Mouse (Mus musculus) adrenal gland, postnatal 25 days (tissue): Measurements from ENCODE around the gene Cpvl. TPM values are rescaled to one million over a fixed set of nuclear protein-coding genes. Genes with fewer than 3 reads are reported as not detected.

ENCODE experiments used
- DNase-seq: peaks from one replicate; pipeline ENCODE4 v3.0.0; 2021; ENCODE audit warnings: mixed read lengths
- long read RNA-seq: library from polyadenylated mRNA; stranded (forward); transcript quantifications from one replicate; pipeline ENCODE4 v2.0.0, GENCODE M21; 2021
- total RNA-seq: library from RNA; stranded (reverse); gene quantifications from 2 replicates; pipeline ENCODE4 v1.2.3, GENCODE M21; 2021

Gene Cpvl
- not detected in 2 replicates for total RNA-seq
- long read RNA-seq: 0 reads

- DNase-seq: no peak
These were observed at the start of gene Cpvl for GRCm38 (mm10) chr6:53978571-53978970. Gene Cpvl (minus strand): TSS chr6:53978671.

GRCm38 (mm10) chr6:54023846-54024245, 45.4 kb upstream of the Cpvl start:
- DNase-seq: no peak

- no peak for DNase-seq
These were observed 42.8 kb upstream of the Cpvl start for GRCm38 (mm10) chr6:54021123-54021789.

GRCm38 (mm10) chr6:54018861-54019260, 40.4 kb upstream of the Cpvl start:
- no peak for DNase-seq

GRCm38 (mm10) chr6:54018038-54018437, 39.6 kb upstream of the Cpvl start:
- no peak for DNase-seq

GRCm38 (mm10) chr6:54012163-54012562, 33.7 kb upstream of the Cpvl start:
- no peak for DNase-seq

- no peak for DNase-seq
These were observed 31.9 kb upstream of the Cpvl start for GRCm38 (mm10) chr6:54010362-54010761.

GRCm38 (mm10) chr6:54009293-54009692, 30.8 kb upstream of the Cpvl start:
- DNase-seq: no peak

GRCm38 (mm10) chr6:54008448-54009120, 30.1 kb upstream of the Cpvl start:
- DNase-seq: no peak

GRCm38 (mm10) chr6:54005302-54005701, 26.8 kb upstream of the Cpvl start:
- DNase-seq: no peak

- no peak for DNase-seq
These were observed 17.9 kb upstream of the Cpvl start for GRCm38 (mm10) chr6:53996226-53996955.

GRCm38 (mm10) chr6:53995519-53995918, 17.0 kb upstream of the Cpvl start:
- peak; percentile 11 for DNase-seq

- no peak for DNase-seq
These were observed 13.9 kb upstream of the Cpvl start for GRCm38 (mm10) chr6:53992386-53992785.

- DNase-seq: no peak
These were observed 8.8 kb upstream of the Cpvl start for GRCm38 (mm10) chr6:53987235-53987634.

- no peak for DNase-seq
These were observed 8.0 kb upstream of the Cpvl start for GRCm38 (mm10) chr6:53986273-53986985.

GRCm38 (mm10) chr6:53983820-53984219, 5.3 kb upstream of the Cpvl start:
- DNase-seq: no peak

GRCm38 (mm10) chr6:53982612-53983011, 4.1 kb upstream of the Cpvl start:
- no peak for DNase-seq

GRCm38 (mm10) chr6:53982047-53982600, 3.7 kb upstream of the Cpvl start:
- DNase-seq: no peak

GRCm38 (mm10) chr6:53980817-53981480, 2.5 kb upstream of the Cpvl start:
- no peak for DNase-seq

GRCm38 (mm10) chr6:53974040-53974439, 4.4 kb downstream of the Cpvl start:
- DNase-seq: no peak

- no peak for DNase-seq
These were observed 5.0 kb downstream of the Cpvl start for GRCm38 (mm10) chr6:53973468-53973867.
